Mouse (Mus musculus) left cerebral cortex, adult 8-10 months (tissue): ENCODE results near the gene Xylt1. TPM values are rescaled to one million over a fixed set of nuclear protein-coding genes. Genes with fewer than 3 reads are reported as not detected.

ENCODE experiments used
- DNase-seq, 2 experiments: peaks; one replicate each; pipeline ENCODE4 v3.0.0; 2022; ENCODE audit warnings: low spot score in 2 of 2
- total RNA-seq, 4 experiments: library from RNA; stranded (reverse); gene quantifications; 2 replicates each; pipeline ENCODE4 v1.2.4; 2022

Gene Xylt1
- total RNA-seq, 4 experiments from 2014 or later, result 46.8 to 52.9 (median 48.7) TPM

DNA sequence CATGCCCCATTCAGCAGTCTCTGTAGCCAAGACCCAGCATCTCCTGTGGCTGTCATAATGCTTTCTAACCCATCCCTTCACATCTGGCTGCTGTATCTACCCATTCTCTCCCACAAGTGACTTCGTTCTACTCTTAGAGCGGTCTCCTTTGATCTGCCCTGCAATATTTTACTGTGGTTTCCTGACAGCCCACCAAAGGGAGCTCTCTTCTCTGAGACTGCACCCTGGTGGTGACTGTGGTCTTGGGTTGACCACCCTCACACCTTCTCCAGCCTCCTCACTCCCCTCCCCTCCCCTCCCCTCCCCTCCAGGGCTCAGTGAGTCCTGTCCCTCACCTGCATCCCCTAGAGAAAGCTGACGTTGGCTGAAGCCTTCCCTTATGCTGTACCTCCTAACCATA lies 178.3 kb downstream of the Xylt1 start:
- DNase-seq, result no peak

DNA sequence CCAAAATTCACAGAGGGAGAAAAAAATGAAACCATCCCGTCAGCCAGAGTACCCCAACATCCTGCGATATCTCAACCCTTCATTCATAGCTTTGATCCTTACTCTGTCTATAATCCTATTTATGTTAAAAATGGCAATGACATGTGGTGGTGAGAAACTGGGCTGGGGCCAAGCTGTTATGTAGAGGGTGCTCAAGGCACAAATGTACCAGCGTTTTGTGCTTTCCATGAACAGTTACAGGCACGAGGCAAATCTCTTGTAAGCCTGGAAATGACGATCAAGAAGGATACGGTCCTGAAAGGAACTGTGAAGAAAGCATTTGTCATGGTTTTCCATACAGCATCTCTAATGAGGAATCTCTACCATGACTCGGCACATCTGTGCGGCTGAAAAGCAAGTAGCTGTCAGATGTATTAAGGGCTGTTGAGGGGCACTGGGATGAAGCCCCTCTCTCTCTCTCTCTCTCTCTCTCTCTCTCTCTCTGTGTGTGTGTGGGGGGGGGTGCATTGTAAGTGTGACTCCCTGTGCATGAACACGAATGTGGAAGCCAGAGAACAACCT lies 183.2 kb downstream of the Xylt1 start:
- DNase-seq, result no peak

DNA sequence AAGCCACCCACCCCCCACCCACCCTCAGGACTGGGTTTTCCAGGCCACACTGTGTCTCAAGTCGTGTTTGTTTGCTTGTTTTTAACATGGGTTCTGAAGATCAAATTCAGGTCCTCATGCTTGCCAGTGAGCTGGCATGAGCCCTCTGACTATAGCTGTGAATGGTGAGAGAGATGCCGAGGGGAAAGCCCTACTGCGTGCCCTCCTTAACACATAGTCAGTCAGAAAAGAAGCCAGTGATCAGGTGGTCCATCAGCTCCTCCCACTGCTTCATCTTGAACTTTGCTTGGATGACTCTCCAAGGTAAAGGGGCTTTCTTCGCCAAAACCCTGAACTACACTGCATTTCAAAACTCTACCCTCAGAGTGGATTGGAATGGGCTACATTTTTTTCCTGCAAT lies 183.8 kb downstream of the Xylt1 start:
- DNase-seq, result no peak

DNA sequence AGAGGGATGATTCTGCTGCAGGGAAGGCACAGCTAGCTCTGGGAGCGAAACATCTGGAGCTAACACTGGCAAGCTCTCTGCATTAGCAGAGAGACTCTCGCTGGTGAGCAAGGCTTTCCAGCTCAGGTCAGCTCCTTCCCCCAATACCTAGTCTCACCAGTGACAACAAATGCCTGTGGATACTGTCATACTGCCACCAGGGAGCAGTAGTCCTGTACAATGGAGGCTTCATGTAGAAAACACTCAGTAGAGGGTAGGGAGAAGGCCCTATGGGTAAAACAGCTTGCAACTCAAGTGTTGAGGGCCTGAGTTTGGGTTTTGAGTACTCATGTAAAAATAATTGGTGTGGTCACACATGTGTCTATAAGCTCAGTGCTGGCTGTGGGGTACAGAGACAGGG lies 185.3 kb downstream of the Xylt1 start:
- no peak for DNase-seq

DNA sequence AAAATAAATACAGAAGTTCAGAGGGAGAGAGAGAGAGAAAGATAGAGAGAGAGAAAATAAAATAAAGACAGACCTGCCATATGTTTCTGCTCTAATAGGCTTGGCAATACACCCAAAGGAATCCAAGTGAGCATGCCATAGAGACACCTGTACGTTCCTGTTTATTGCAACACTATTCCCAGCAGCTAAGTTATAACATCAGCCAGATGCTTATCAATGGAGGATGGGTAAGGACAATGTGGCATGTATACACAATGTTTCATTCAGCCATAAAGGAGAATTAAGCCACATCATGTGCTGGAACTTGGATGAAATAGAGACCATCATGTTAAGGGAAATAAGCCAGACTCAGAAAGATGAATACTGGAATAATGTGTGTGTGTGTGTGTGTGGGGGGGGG lies 186.1 kb downstream of the Xylt1 start:
- DNase-seq, result no peak

DNA sequence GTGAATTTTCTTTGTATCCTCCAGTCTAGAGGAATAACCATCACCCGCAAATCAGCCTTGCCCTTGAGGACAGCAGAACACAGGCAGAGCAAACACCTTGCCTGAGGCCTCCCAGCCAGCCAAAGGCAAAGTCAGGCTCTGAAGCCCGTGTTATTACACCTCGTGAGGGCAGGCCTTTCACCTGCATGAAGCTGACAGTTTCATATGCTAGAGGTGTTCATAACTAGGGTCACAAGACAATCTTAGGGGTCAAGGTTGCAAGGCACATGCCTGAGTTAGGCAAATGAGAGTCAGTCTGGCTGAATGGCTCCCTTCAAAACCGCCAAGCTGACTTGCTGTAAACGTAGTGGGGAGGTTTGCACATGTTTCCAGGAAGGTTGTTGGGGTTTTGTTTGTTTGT lies 186.5 kb downstream of the Xylt1 start:
- no peak for DNase-seq

DNA sequence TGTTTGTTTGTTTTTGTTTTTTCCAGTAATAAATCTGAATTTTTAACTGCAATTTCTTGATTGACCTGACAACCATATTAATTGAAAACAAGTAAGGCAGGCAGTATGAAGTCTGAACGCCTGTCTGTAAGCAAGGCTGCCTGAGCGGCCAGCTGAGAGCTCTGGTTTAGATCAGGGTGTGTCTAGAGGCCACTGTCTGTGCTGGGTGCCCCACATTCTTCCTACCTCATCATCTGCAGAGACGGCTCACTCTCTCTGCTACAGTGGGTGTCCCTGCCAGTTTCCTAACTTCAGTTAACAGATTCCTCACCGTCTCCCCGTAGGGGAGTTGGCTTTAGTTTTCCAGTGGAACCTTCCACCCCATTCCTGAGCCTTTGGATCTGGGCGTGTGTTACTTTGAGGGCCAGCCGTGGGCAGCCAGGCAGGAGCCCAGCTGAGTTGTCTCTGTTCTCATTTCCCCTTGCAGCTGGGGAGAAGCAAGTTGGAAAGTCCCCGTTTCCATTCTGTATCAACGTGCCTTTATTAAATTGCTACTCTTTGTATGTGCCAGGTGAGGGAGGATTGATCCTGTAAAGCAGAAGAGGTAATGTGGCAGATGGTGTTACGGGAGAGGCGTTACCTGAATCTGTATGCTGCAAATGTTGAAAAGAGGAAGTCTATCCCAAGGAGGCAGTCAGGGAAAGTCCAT lies 187.0 kb downstream of the Xylt1 start:
- DNase-seq, result no peak

DNA sequence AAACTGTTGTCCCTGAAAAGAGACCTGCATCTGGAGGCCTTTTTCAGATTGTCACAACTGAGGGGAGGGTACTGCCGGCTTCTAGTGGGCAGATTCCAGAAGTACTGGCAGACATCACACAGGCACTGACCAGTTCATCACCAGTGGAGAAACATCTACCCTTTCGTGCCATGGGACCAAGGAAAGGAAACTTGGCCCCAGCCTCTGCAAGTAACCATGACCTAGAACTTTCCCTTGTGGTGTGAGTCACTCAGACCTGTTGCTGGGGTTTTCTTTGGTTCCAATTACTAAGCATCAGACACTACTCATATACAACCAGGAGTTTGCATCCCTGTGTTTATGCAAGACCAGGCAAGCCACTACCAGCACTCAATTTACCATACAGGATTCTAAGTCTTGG lies 190.4 kb downstream of the Xylt1 start:
- no peak for DNase-seq

DNA sequence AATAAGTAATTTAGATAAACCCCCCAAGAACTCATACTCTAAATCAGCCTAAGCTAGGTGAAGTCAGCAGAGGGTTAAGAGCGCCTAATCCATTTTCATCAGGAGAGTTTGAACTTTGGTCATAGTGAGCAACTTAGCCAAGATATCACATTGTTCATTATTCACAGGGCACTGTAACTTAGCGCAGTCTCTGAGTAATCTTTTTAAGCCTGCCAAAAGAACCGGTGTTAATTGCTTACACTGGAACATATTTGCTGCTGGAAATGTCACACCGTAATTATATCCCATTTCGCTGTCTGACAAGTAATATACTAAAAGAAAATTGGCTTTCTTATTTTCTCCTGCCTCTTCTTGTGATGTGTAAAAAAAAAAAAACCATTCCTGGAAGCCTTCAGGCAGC lies 190.9 kb downstream of the Xylt1 start:
- no peak for DNase-seq

DNA sequence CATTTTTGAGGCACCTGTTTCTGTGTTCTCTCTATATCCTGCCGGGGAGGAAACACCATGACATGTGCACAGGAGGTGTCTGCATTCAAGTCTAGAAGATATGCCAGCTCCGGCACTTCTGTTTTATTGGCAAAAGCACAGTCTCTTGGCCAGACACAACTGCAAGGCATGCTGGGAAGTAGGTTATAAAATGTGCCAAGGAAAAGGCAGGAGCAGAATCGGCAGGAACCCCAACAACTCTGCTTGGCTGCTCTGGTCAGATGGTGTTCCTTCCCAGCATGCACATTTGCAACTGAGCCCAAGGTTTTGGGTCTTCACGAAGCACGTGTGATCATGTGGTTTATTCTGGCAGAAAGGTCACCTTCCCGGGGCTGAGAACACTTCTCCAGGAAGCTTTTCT lies 192.4 kb downstream of the Xylt1 start:
- DNase-seq, result peak in 1 of 2 experiments; percentile 58

DNA sequence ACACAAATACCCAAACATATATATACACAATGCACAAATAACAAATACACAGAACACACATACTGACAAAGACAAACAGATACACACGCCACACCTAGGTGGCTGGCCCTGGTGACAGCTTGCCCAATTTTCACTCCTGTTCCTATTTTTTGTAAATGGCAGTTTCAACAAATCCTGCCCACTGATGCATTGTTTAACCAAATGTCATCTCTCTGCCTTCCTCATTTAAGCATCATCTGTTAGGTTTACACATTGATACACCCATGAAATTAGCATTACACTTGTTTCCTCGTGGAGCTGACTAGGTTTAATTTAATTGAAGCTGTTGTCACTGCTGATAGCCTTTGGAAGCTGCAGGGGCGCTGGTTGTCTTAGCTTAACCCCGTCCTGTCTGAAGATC lies 194.6 kb downstream of the Xylt1 start:
- DNase-seq, result no peak

DNA sequence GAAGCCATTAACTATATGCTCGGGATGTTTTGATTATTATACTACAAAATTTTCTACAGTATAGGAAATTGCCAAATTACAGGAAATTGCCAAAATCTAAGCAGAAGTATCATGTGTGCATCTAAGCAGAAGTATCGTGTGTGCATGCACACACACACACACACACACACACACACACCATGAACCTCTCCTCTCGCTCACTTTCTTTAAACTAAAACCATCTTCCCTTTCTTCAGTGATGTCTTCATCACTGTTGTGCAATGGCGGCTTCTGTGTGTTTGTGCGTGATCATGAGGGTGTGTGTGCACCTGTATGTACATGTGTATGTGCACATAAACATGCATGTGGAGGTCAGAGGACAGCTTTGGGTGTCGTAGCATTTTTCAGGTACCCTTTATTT lies 196.3 kb downstream of the Xylt1 start:
- no peak for DNase-seq

DNA sequence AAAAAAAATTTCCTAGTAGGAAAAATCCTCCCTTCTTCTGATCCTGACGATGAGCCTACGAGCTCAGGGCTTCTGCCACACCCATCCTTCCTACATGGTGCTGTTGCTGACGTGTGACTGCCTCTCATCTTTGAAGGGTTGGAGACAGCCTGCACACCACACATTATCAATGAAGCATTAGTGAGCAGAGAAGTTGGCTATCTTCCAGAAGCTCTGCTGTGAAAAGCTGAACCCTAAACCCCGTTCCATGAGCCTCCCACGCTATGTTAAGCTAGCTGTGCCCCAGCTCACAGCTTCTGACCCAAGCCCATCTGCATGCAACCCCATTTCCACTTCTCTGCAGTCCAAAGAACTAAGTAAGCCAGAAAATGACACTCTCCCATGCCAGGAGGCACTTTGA lies 204.4 kb downstream of the Xylt1 start:
- DNase-seq, result no peak

DNA sequence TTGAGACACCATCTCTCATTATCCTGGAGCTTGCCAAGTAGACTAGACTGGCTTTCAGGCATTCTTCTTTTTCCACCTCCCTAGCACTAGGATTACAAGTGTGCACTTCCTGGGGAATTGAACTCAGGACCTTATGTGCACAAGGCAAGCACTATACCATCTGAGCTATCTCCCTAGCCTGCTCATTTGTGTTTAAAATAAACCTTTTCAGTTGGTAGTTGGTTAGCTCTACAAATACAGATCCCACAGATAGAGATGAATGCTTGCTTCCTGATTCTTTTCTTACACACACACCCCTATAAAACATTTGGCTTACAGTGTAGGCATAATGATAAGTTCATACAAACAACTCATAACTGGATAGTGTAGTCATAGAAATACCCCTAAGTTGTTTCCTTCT lies 206.0 kb downstream of the Xylt1 start:
- no peak for DNase-seq

DNA sequence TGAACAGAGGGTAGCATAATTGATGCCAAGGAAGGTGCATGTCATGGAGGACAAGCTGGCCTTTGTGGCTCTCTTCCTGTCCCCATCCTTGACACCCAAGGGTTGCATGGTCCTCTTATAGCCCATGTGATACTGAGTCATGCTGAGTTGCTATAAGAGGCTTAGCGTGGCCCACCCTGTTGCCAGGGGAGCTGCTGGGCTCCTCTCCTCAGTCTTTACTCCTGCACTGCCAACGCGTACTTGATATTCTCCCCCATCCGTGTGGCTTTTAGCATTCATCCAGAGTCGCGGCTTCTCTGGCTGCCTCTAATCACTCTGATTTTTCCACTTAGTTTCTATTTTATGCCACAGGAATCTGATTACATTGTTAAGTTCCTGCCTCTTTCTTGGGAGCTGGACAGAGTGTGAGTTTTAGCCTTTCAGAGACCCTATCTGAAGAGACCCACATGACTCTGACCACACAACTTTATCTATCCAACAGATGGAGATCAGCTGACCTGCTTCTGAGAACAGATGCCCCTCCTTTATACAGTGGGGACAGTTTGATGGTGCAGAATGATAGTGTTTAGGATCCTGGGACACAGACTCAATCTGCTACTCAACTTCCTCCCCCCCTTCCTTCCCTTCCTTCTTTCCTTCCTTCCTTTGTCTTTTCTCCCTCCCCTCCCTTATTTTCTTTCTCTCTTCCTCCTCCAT lies 206.6 kb downstream of the Xylt1 start:
- DNase-seq, result no peak

DNA sequence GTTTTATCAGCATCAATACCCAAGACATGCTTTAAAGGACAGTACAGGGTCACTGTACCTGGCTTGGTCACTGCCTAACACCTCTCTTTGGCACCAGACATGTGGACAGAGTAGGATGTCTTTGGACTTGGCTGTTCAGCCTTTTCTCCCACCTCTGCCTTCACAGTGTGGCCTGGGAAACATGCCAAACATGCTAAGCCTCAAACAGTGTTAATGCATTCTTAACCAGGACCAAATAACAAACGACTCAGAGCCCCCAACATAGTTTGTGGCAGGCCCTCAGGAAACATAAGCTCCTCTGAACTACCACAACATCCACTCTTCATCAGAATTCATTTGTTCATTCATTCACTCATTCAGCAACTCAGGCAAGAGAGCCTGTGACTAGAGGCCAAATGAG lies 207.6 kb downstream of the Xylt1 start:
- DNase-seq, result no peak

DNA sequence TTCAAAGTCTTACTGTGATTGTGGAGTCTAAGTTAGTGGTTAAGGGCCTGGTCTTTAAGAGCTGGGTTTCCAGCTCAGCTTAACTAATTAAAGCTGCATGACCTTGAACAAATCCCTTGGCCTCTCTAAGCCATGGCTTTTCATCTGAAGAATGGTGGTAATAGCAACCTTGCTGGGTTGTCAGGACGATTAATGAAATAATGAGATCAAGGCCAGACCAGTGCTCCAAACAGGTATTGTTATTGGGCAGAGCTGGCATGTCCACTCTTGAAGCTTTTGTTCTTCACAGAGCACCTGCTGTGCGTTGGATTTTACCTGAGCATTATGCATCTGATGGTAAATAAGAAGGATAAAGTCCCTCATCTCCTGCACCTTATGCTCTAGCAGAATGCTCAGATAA lies 208.6 kb downstream of the Xylt1 start:
- no peak for DNase-seq

DNA sequence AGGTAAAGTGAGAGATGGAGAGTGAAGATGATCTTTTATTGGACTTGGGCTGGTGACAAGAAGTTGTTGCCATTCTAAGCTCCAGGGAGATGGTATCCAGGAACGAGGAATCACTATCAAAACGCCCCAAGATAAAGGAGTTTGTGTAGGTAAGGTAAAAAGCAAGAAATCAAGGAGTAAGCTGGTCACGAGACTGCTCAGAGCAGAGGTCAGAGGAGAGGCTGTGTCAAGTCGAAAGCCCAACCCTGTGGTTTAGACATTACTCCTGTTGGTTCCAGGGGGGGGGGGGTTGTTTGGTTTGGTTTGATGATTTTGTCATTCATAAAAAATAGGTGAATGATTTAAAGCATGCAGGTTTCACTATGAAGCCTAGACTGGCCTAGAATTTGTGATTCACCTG lies 209.0 kb downstream of the Xylt1 start:
- DNase-seq, result no peak

DNA sequence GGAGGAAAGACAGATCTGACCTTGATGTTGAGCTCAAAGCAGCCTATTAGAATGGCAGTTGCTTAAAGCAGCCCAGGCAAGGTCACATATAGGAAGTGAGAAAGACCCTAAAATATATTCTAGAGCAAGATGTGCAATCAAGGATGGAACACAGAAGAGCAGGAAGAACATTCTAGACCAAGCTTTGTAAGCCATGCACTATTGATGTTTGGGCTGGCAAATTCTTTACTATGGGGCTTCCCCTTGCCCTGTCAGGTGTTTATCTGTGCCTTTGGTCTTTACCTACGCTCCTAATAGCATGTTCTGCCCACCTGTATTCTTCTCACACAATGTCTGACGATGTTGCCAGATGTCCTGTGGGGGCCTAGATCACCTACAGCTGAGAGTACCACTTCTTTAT lies 213.4 kb downstream of the Xylt1 start:
- no peak for DNase-seq

DNA sequence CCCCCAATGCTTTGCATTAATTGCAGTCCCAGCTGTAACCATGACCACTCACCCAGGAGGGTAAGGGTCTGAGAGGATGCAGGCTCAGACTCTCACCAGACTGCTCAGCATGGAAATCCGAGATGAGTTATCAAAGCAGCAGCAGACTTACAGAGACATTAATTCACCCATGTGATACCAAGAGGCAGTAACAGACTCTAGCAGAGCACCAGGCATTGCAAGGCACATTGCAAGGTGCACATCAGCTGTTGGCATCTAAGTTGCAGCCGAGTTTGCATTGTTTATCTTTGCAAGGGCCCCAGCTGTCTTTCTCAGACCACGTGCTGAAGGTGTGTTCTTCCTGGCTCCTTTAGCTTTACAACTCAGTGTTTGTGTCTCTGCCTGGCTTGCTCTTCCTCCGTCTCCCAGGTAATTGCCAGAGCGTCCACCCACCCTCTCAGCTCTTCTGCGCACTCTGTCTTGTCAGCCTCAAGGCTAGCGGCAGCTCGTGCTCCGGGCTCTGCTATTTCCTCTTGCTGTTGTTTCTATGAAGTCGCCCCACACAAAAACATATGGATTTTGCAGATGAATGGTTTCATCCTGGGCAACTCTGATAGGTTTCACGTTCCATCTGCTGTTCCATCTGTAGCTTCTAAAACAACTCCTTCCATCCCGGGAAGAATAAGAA lies 214.4 kb downstream of the Xylt1 start:
- DNase-seq, result peak in 1 of 2 experiments; percentile 85

DNA sequence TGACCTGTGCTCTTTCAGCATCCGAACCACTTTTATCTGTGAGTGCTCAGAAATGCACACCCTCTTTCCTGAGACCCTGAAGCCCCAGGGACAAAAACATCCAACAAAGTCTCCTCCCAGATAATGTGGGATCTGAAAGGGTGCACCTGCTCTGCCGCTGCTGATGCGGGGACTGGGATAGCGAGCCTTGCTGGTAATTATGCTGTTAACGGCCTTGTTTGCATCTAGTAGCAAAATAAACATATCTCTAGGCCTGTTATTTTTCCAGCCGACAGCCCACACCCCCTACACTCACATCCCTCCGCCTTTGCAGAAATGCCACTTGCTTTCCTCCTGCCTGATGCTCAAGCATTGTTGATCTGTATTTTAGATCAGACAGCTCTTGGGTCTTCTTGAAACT lies 219.7 kb downstream of the Xylt1 start:
- DNase-seq, result no peak

DNA sequence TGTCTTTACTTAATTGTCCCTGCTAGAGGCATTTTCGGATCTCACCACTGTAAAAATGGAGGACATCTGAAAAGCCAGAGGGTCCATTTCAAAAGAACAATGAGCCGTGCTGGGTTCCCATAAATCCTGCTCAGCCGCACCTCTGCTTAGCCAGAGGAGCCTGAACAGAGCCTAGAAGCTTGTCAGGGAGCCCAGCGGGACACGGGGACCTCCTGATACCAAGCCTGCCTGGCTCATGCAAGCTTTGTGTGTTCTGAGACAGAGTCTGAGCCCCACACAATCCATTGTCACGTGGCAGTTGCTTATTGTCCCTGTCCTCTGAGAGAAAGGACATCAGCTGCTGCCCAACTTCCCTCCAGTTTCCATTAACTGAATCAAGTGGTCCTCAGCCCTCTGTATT lies 229.7 kb downstream of the Xylt1 start:
- no peak for DNase-seq
